Mouse (Mus musculus) MEL (cell line): Measurements from ENCODE around the gene Carm1. TPM values are rescaled to one million over a fixed set of nuclear protein-coding genes. Genes with fewer than 3 reads are reported as not detected.

Experiments
- DNase-seq: peaks from one replicate; pipeline ENCODE4 v3.0.0; 2011; ENCODE audit warnings: low read depth, low spot score
- H3K27ac ChIP-seq: 2 replicates; pipeline ENCODE4 v1.5.1; 2012; ENCODE audit warnings: low read depth, mild to moderate bottlenecking, control low read depth, low read length, moderate library complexity; ENCODE audit not compliant: control insufficient read depth
- H3K27me3 ChIP-seq, 2 experiments: fragments of 150-350 bp in 1 of 2; sonication (generic) in 1 of 2; 2 replicates each; pipeline ENCODE4 v1.6.1; 2012; ENCODE audit warnings: low read length in 2 of 2, mild to moderate bottlenecking in 2 of 2, improper control_type of control experiment in 1 of 2, moderate library complexity in 1 of 2; ENCODE audit not compliant: insufficient read depth in 2 of 2, control insufficient read depth in 1 of 2
- H3K36me3 ChIP-seq, 2 experiments: 2 replicates each; pipeline ENCODE4 v1.6.1; 2012 to 2014; ENCODE audit warnings: low read length in 2 of 2, improper control_type of control experiment in 1 of 2, inconsistent platforms in 1 of 2, mild to moderate bottlenecking in 1 of 2; ENCODE audit not compliant: insufficient read depth in 2 of 2, control insufficient read depth in 1 of 2
- H3K4me1 ChIP-seq, 2 experiments: fragments of 150-350 bp in 1 of 2; sonication (generic) in 1 of 2; 2 replicates each; pipeline ENCODE4 v1.6.1; 2012; ENCODE audit warnings: low read length in 2 of 2, improper control_type of control experiment in 1 of 2, mild to moderate bottlenecking in 1 of 2; ENCODE audit not compliant: insufficient read depth in 2 of 2, control insufficient read depth in 1 of 2
- H3K4me3 ChIP-seq, 2 experiments: fragments of 150-350 bp in 1 of 2; sonication (generic) in 1 of 2; 2 replicates each; pipeline ENCODE4 v1.5.1; 2012; ENCODE audit warnings: low read depth in 2 of 2, low read length in 2 of 2, mild to moderate bottlenecking in 2 of 2, moderate library complexity in 2 of 2, control low read depth in 1 of 2, improper control_type of control experiment in 1 of 2; ENCODE audit not compliant: control insufficient read depth in 1 of 2, insufficient read depth in 1 of 2
- H3K79me2 ChIP-seq: 2 replicates; pipeline ENCODE4 v1.6.1; 2012; ENCODE audit warnings: mild to moderate bottlenecking, low read length, moderate library complexity; ENCODE audit not compliant: control insufficient read depth, poor library complexity, insufficient read depth
- H3K9ac ChIP-seq: 2 replicates; pipeline ENCODE4 v1.6.1; 2012; ENCODE audit warnings: low read depth, mild to moderate bottlenecking, control low read depth, low read length, moderate library complexity; ENCODE audit not compliant: control insufficient read depth, poor library complexity, severe bottlenecking
- H3K9me3 ChIP-seq: fragments of 150-350 bp; sonication (generic); replicated peaks from 2 replicates; pipeline ENCODE4 v1.6.1; 2012; ENCODE audit warnings: mild to moderate bottlenecking, low read length, improper control_type of control experiment, moderate library complexity; ENCODE audit not compliant: insufficient read depth
- BHLHE40 ChIP-seq: IDR thresholded peaks from 2 replicates; pipeline ENCODE4 v1.6.1; 2012; ENCODE audit warnings: low read depth, mild to moderate bottlenecking, inconsistent platforms, low read length, improper control_type of control experiment, borderline replicate concordance
- CHD1 ChIP-seq: IDR thresholded peaks from 2 replicates; pipeline ENCODE4 v1.6.1; 2012; ENCODE audit warnings: low read depth, mild to moderate bottlenecking, inconsistent platforms, low read length, improper control_type of control experiment
- MYB ChIP-seq: IDR thresholded peaks from 2 replicates; pipeline ENCODE4 v1.6.1; 2011; ENCODE audit warnings: mild to moderate bottlenecking, low read depth, low read length, improper control_type of control experiment
- MYC ChIP-seq: IDR thresholded peaks from 2 replicates; pipeline ENCODE4 v1.6.1; 2011; ENCODE audit warnings: low read depth, mild to moderate bottlenecking, low read length, improper control_type of control experiment, moderate library complexity
- NELFE ChIP-seq: IDR thresholded peaks from 2 replicates; pipeline ENCODE4 v1.6.1; 2011; ENCODE audit warnings: low read depth, low read length, improper control_type of control experiment
- POLR2A ChIP-seq, 2 experiments: IDR thresholded peaks; 2 replicates each; pipeline ENCODE4 v1.6.1; 2011 to 2012; ENCODE audit warnings: low read length in 2 of 2, mild to moderate bottlenecking in 2 of 2, control low read depth in 1 of 2, improper control_type of control experiment in 1 of 2, low read depth in 1 of 2, moderate library complexity in 1 of 2; ENCODE audit not compliant: control insufficient read depth in 1 of 2, insufficient read depth in 1 of 2, poor library complexity in 1 of 2
- POLR2AphosphoS2 ChIP-seq: IDR thresholded peaks from 2 replicates; pipeline ENCODE4 v1.6.1; 2011; ENCODE audit warnings: low read length, improper control_type of control experiment
- RAD21 ChIP-seq: IDR thresholded peaks from 2 replicates; pipeline ENCODE4 v1.6.1; 2011; ENCODE audit warnings: mild to moderate bottlenecking, low read depth, low read length, improper control_type of control experiment
- RCOR1 ChIP-seq: IDR thresholded peaks from 2 replicates; pipeline ENCODE4 v1.6.1; 2012; ENCODE audit warnings: low read depth, mild to moderate bottlenecking, inconsistent platforms, low read length, improper control_type of control experiment
- SMC3 ChIP-seq: IDR thresholded peaks from 2 replicates; pipeline ENCODE4 v1.6.1; 2011; ENCODE audit warnings: low read depth, low read length, improper control_type of control experiment
- TAL1 ChIP-seq: IDR thresholded peaks from 2 replicates; pipeline ENCODE4 v1.6.1; 2012; ENCODE audit warnings: mild to moderate bottlenecking, inconsistent platforms, low read length, moderate library complexity, mixed read lengths
- TCF12 ChIP-seq: IDR thresholded peaks from 2 replicates; pipeline ENCODE4 v1.6.1; 2014; ENCODE audit warnings: low read depth, mild to moderate bottlenecking, inconsistent platforms, low read length, improper control_type of control experiment, moderate library complexity
- USF1 ChIP-seq: IDR thresholded peaks from 2 replicates; pipeline ENCODE4 v1.6.1; 2014; ENCODE audit warnings: low read depth, mild to moderate bottlenecking, inconsistent platforms, low read length, improper control_type of control experiment, moderate library complexity
- USF2 ChIP-seq, 2 experiments: IDR thresholded peaks; 2 replicates each; pipeline ENCODE4 v1.6.1; 2011 to 2012; ENCODE audit warnings: improper control_type of control experiment in 2 of 2, low read length in 2 of 2, borderline replicate concordance in 1 of 2, inconsistent platforms in 1 of 2, low read depth in 1 of 2, mild to moderate bottlenecking in 1 of 2; ENCODE audit not compliant: insufficient read depth in 1 of 2
- ZC3H11A ChIP-seq: IDR thresholded peaks from 2 replicates; pipeline ENCODE4 v1.6.1; 2012; ENCODE audit warnings: low read depth, mild to moderate bottlenecking, inconsistent platforms, low read length, improper control_type of control experiment
- ZMIZ1 ChIP-seq: IDR thresholded peaks from 2 replicates; pipeline ENCODE4 v1.6.1; 2012; ENCODE audit warnings: low read depth, mild to moderate bottlenecking, inconsistent platforms, low read length, improper control_type of control experiment, moderate library complexity
- polyA plus RNA-seq, 2 experiments: library from polyadenylated mRNA; stranded (reverse) in 1 of 2; unstranded in 1 of 2; fragments of >175 nt in 1 of 2; fragments of >200 nt in 1 of 2; gene quantifications; 2 replicates each; pipeline versions ENCODE4 v1.2.1 to v1.2.4; 2012; ENCODE audit warnings: low replicate concordance in 2 of 2, low read depth in 1 of 2; ENCODE audit not compliant: insufficient read length in 2 of 2, insufficient read depth in 1 of 2, missing spikeins in 1 of 2
- total RNA-seq: library from RNA; depleted of rRNA; stranded (reverse); fragments of 300-350 nt; gene quantifications from 2 replicates; pipeline ENCODE4 v1.2.3, GENCODE M21; 2012

Carm1 gene
- total and polyA plus RNA-seq, 3 experiments, result 121 to 423 (median 121) TPM

DNA sequence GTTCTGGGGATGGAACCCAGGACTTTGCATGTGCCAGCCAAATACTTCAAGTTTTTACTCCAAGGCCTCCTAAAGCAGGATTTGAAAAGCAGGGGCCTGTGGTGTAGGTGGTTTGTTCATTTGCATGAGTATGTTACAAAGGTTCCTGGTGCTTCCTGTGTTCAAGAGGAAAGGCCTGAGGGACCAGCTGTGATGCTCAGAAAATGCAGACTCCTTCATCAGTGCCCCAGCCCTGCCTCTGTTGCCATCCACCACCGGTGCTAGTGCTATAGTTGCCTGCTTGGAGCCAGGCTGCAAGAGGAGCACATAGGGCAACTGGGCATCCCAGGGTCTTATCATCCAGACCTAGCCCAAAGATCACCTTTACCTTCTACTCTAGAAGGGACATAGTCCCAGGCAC lies 19.8 kb downstream of the Carm1 start:
- Histone ChIP-seq H3K9me3 (no peaks in the 10 kb centered on the region), H3K4me1 (no peaks in the 10 kb centered on the region), H3K79me2 (peaks cover 38% of the 10 kb centered on the region), H3K9ac (no peak overlapping the region), H3K4me3 (no peak overlapping the region), H3K27me3 (no peaks in the 10 kb centered on the region), H3K36me3 (peaks cover 2 to 61% of the 10 kb centered on the region in 2 experiments; a peak in 3 of 4 replicates), H3K27ac (no peak overlapping the region)
- no peak for DNase-seq
- TF ChIP-seq BHLHE40, result no peak
- TF ChIP-seq CHD1, result no peak
- no peak for TF ChIP-seq POLR2A (IDR thresholded peaks at IDR 0.05; ENCODE audit: control insufficient read depth in 1 of 2, insufficient read depth in 1 of 2, low read depth in 1 of 2, low read length in 2 of 2, poor library complexity in 1 of 2)
- TF ChIP-seq USF1, result no peak
- TF ChIP-seq POLR2AphosphoS2, result no peak
- TF ChIP-seq TCF12, result no peak
- no peak for TF ChIP-seq ZMIZ1
- TF ChIP-seq ZC3H11A, result no peak
- no peak for TF ChIP-seq USF2 (IDR thresholded peaks at IDR 0.05; ENCODE audit: borderline replicate concordance in 1 of 2, insufficient read depth in 1 of 2, low read depth in 1 of 2, low read length in 2 of 2)
- no peak for TF ChIP-seq TAL1
- no peak for TF ChIP-seq RAD21
- no peak for TF ChIP-seq MYC

DNA sequence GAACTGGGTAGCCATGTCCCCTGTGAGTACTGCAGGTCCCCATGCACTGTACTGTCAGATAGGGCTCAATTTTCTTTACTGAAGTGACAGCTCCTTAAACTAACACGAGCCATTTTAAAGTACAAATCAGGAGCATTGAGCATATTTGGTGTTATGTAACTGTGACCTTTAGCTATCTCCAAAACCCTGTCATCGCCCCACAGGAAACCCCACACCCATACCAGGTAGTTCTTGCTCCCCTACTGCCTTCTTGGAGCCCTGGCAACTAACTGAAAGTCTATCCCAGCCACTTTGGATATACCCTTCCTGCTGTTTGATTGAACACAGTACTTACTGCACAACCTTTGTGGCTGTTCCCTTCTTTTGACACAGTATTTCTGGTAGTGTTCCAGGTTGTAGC lies 20.4 kb downstream of the Carm1 start:
- no peaks in the 10 kb centered on the region for H3K4me1 ChIP-seq
- H3K36me3 ChIP-seq, result peaks cover 2 to 63% of the 10 kb centered on the region in 2 experiments; a peak in 3 of 4 replicates
- H3K9ac ChIP-seq, result no peak overlapping the region
- no peak overlapping the region for H3K4me3 ChIP-seq
- H3K9me3 ChIP-seq, result no peaks in the 10 kb centered on the region
- H3K27ac ChIP-seq, result no peak overlapping the region
- TF ChIP-seq MYC (no peak), SMC3 (no peak), RAD21 (no peak), CHD1 (no peak), NELFE (no peak)
- H3K79me2 ChIP-seq, result peaks cover 37% of the 10 kb centered on the region
- DNase-seq, result no peak
- no peaks in the 10 kb centered on the region for H3K27me3 ChIP-seq

DNA sequence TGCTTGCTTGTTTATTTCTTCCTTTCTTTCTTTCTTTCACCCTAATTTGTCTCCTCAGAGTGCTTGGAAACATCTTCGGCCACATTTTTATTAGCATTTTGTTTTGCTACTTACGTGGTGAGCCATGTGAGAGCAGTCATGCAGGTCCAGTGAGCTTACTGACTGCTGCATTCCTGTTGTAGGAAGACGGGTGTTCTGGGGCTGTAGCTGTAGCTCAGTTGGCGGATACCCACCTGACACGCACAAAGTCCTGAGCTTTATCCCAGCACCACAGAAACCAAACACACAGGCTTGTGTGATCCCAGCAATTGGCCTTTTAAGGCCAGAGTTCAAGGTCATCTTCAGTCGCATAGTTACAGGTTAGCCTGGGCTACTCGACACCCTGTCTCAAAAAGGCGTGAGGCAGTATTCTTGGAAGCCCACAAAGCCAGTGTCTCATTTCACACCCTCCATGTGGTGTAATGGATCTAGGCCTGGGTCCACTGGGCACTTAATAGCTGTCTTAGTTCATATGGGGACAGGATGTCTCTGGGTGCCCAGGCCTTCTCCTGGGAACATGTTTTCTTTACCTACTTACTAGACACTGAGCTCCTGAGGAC lies 22.1 kb downstream of the Carm1 start:
- no peak overlapping the region for H3K4me3 ChIP-seq
- peaks cover 2 to 68% of the 10 kb centered on the region in 2 experiments; a peak in 3 of 4 replicates for H3K36me3 ChIP-seq
- H3K9me3 ChIP-seq, result no peaks in the 10 kb centered on the region
- no peak for DNase-seq
- no peaks in the 10 kb centered on the region for H3K4me1 ChIP-seq
- no peak overlapping the region for H3K9ac ChIP-seq
- TF ChIP-seq NELFE (0 out of 2 replicates have a peak, but pooled peaks have one; percentile 22), MYC (no peak), RCOR1 (no peak), MYB (no peak), SMC3 (no peak)
- H3K27me3 ChIP-seq, result no peaks in the 10 kb centered on the region
- peaks cover 31% of the 10 kb centered on the region for H3K79me2 ChIP-seq
- H3K27ac ChIP-seq, result no peak overlapping the region
